Mouse (Mus musculus) myocyte (in vitro differentiated cells): ENCODE results near the gene Cyp2s1.

ENCODE experiments used
- MAX ChIP-seq: IDR thresholded peaks from one replicate; pipeline ENCODE4 v1.6.1; 2011; ENCODE audit warnings: low read depth, mild to moderate bottlenecking, control low read depth
- POLR2A ChIP-seq: IDR thresholded peaks from one replicate; pipeline ENCODE4 v1.6.1; 2011; ENCODE audit warnings: low read depth, mild to moderate bottlenecking, control low read depth, moderate library complexity; ENCODE audit not compliant: insufficient read length
- USF1 ChIP-seq: IDR thresholded peaks from one replicate; pipeline ENCODE4 v1.6.1; 2011; ENCODE audit warnings: low read depth, mild to moderate bottlenecking, control low read depth, moderate library complexity

DNA sequence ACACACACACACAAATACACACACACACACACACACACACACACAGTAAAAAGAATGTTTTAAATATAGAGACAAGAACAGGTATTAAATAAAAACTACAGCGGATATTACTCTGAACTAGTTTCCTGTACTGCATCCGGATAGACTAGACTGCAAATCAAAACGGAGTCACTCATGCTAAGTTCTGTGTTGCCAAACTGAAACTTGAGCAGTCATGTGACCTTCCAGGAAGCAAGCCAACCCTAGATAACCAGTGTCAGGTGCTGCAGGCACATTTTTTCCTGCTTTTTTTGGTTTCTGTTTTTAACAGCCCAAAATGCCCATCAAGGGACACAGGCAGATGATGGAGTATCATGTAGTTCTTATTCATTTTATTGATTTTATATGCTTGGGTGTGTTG, 10.5 kb upstream of the Cyp2s1 start:
- peak; percentile 95 for TF ChIP-seq USF1
- TF ChIP-seq MAX = no peak
- TF ChIP-seq POLR2A = no peak
